Mouse (Mus musculus) embryonic facial prominence, embryonic 14.5 days (tissue): Measurements from ENCODE around the gene Gm42906. TPM values are rescaled to one million over a fixed set of nuclear protein-coding genes. Genes with fewer than 3 reads are reported as not detected.

ENCODE experiments used
- ATAC-seq: fragments of 200-750 bp; cut with Nextera tagmentation; 2 replicates; pipeline ENCODE4 v1.8.0; 2017; ENCODE audit warnings: low read depth, moderate number of reproducible peaks, moderate TSS enrichment
- DNase-seq: peaks from one replicate; pipeline ENCODE4 v3.0.0-alpha.2; 2015; ENCODE audit warnings: low spot score
- H3K27ac ChIP-seq: fragments of 300-500 bp; sonication (generic); replicated peaks from 2 replicates; pipeline ENCODE4 v1.5.1; 2014; ENCODE audit warnings: low read depth, mild to moderate bottlenecking, low read length, moderate library complexity
- H3K27me3 ChIP-seq: fragments of 300-500 bp; sonication (generic); replicated peaks from 2 replicates; pipeline ENCODE4 v1.6.1; 2014; ENCODE audit warnings: low read length; ENCODE audit not compliant: control insufficient read depth, insufficient read depth
- H3K36me3 ChIP-seq: fragments of 300-500 bp; sonication (generic); 2 replicates; pipeline ENCODE4 v1.6.1; 2014; ENCODE audit warnings: low read length, mixed read lengths; ENCODE audit not compliant: control insufficient read depth, insufficient read depth
- H3K4me1 ChIP-seq: fragments of 300-500 bp; sonication (generic); 2 replicates; pipeline ENCODE4 v1.6.1; 2014; ENCODE audit warnings: antibody characterized with exemption, low read length; ENCODE audit not compliant: control insufficient read depth, insufficient read depth
- H3K4me2 ChIP-seq: fragments of 300-500 bp; sonication (generic); 2 replicates; pipeline ENCODE4 v1.6.1; 2014; ENCODE audit warnings: low read depth, mild to moderate bottlenecking, low read length, moderate library complexity, mixed read lengths
- H3K4me3 ChIP-seq: fragments of 300-500 bp; sonication (generic); 2 replicates; pipeline ENCODE4 v1.5.1; 2014; ENCODE audit warnings: low read depth, mild to moderate bottlenecking, low read length
- H3K9ac ChIP-seq: fragments of 300-500 bp; sonication (generic); 2 replicates; pipeline ENCODE4 v1.6.1; 2014; ENCODE audit warnings: low read depth, mild to moderate bottlenecking, low read length, moderate library complexity, mixed read lengths
- H3K9me3 ChIP-seq: fragments of 300-500 bp; sonication (generic); 2 replicates; pipeline ENCODE4 v1.6.1; 2016; ENCODE audit warnings: low read length; ENCODE audit not compliant: control insufficient read depth
- WGBS: fragments of 180-500 bp; shearing (Covaris S2); extraction: QIAGEN DNeasy Blood & Tissue Kit; methylation state at CpG from one replicate; pipeline ENCODE4 v1.1.7; 2014; 5-methylcytosine and 5-hydroxymethylcytosine counted together
- polyA plus RNA-seq: library from polyadenylated mRNA; unstranded; fragments of >200 nt; fragmentation: Nextera tagmentation; extraction: Ambion mirVana; gene quantifications from 2 replicates; pipeline ENCODE4 v1.2.1, GENCODE M21; 2014

Gm42906 gene
- not detected in 2 replicates for polyA plus RNA-seq

DNA sequence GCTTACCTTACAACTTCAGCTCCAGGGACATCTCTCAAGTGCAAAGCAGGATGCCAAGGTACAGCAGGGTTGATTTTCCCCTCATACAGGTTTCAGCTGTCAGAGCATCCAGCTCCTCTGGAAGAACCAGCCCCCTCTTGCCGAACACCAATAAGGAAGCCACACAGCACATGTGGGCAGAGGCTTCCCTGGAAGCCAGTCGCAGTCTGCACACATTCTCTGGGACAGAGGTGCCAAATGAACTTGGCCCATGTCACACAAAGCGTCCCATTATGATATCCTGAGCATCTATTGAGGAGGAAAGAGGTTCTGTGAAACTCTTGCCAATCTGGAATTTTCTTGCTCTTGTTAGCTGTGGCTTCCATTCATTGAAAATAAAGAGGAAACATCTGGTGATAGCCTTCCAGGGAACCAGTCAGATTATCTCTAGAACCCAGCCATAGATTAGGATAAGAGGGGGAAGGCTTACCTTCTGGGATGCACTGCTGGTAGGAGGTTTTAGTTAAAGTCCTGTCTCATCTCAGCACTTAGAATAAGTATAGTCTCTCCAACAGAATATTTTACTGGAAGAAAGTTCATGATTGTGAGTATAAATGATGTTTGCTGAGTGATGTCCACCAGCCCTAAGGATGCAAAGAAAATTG is at the start of gene Gm42906:
Gene Gm42906 (minus strand): TSS at position 51 of the 644 bp plus-strand sequence.
- Histone ChIP-seq H3K27me3 (no peaks in the 10 kb centered on the region), H3K4me3 (no peak within 1 kb of the TSS), H3K9ac (no peak within 1 kb of the TSS), H3K36me3 (no peaks in the 10 kb centered on the region), H3K4me1 (no peaks in the 10 kb centered on the region), H3K9me3 (no peaks in the 10 kb centered on the region), H3K27ac (no peak within 1 kb of the TSS), H3K4me2 (no peak within 1 kb of the TSS)
- WGBS, result 48% methylated on average over 3 of the region's 3 CpGs
- no peak for DNase-seq
- ATAC-seq, result no peak

DNA sequence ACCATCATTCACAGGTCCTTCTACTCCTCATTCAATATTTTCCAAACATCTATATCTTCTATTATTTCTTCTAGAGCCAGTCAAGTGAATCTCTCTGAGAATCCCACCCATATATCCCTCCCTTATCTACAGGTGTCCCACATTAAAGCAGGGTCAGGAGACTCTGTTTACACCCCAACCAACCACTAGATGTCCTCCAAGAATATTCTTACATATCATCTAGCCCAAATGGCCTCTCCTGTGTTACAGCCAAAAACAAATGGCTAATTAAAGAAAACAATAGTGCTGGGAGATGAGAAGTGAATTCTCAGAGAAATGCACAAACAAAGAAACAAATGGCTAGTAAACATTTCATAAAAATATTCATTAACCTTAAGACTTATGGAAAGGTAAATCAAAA is 17.7 kb upstream of the Gm42906 start:
- Histone ChIP-seq H3K9me3 (no peaks in the 10 kb centered on the region), H3K9ac (no peak overlapping the region), H3K4me3 (no peak overlapping the region), H3K4me2 (no peak overlapping the region), H3K27me3 (no peaks in the 10 kb centered on the region), H3K36me3 (no peaks in the 10 kb centered on the region), H3K27ac (no peak overlapping the region), H3K4me1 (no peaks in the 10 kb centered on the region)
- DNase-seq (no peak), ATAC-seq (no peak)

DNA sequence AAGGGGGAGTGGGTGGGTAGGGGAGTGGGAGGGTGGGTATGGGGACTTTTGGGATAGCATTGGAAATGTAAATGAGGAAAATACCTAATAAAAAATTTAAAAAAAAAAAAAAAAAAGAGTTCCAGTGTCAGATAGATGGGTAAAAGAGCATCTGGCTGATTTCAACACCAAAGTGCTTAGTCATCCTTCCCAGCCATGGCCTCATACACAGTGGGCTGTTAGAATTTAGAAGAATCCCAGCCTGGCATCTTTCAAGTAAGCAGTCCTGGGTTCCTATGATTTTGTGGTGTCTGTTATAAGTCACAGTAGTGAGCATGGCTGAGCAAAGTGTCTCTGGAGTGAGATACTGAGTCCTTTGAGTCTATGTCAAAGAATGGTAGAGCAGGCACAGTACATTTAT is 7.1 kb upstream of the Gm42906 start:
- Histone ChIP-seq H3K4me1 (no peaks in the 10 kb centered on the region), H3K9me3 (no peaks in the 10 kb centered on the region), H3K27ac (no peak overlapping the region), H3K4me3 (no peak overlapping the region), H3K4me2 (no peak overlapping the region), H3K36me3 (no peaks in the 10 kb centered on the region), H3K27me3 (no peaks in the 10 kb centered on the region), H3K9ac (no peak overlapping the region)
- DNase-seq (no peak), ATAC-seq (no peak)

GRCm38 (mm10) chr5:151426466-151426865 is 1.5 kb downstream of the Gm42906 start:
- Histone ChIP-seq H3K4me3 (no peak overlapping the region), H3K36me3 (no peaks in the 10 kb centered on the region), H3K27ac (no peak overlapping the region), H3K4me1 (peaks cover 3% of the 10 kb centered on the region; the same call in 1 of the 2 replicates), H3K9ac (no peak overlapping the region), H3K27me3 (no peaks in the 10 kb centered on the region), H3K4me2 (no peak overlapping the region), H3K9me3 (no peaks in the 10 kb centered on the region)
- WGBS, result 59% methylated on average over 3 of the region's 3 CpGs
- DNase-seq (no peak), ATAC-seq (no peak)

DNA sequence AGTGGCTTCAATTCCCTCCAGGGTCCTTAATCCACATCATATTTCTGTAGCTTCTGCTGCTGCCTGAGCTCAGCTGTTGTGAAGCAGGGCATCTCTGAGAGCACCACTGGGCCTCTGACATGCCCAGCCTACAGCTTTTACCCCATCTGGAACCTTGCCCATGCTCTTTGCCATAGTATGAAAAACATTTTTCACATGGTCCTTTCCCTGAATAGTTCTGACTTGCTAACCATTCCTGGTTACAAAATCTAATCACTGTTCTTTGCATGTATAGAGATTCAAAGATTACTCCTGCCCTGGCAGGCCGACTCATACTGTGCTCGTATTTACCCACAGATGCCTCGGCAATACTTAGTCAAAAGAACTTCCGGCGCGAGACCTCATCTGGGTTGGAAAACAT is 5.3 kb downstream of the Gm42906 start:
- WGBS, result 86% methylated on average over 6 of the region's 6 CpGs
- ATAC-seq, result no peak
- no peak overlapping the region for H3K27ac ChIP-seq
- H3K9ac ChIP-seq, result no peak overlapping the region
- H3K4me1 ChIP-seq, result peaks cover 3% of the 10 kb centered on the region; the same call in 1 of the 2 replicates
- H3K4me3 ChIP-seq, result no peak overlapping the region
- no peaks in the 10 kb centered on the region for H3K36me3 ChIP-seq
- H3K9me3 ChIP-seq, result no peaks in the 10 kb centered on the region
- no peaks in the 10 kb centered on the region for H3K27me3 ChIP-seq
- DNase-seq, result peak; percentile 16
- H3K4me2 ChIP-seq, result no peak overlapping the region

DNA sequence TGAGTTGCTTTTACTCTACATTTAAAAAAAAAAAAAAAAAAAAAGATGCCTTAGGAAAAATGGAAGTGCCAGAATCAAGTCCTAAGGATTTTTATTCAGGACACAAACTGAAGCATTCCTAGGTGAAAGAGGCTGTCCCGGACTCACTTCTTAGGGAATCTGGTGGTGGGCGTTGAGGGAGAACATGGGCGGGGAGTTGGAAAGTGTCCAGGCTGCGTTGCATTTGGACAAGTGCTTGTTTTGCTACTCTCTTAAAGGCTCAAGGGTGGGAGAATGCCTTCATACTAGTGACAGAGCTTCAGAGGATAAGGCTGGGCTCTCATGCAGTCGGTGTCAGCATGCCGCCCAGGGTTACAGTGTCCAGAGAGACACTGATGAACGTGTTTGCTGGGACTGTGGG is 6.1 kb downstream of the Gm42906 start:
- DNase-seq, result peak; percentile 16
- H3K4me1 ChIP-seq, result peaks cover 3% of the 10 kb centered on the region; the same call in 1 of the 2 replicates
- 59% methylated on average over 7 of the region's 7 CpGs for WGBS

GRCm38 (mm10) chr5:151418551-151418950 is 9.4 kb downstream of the Gm42906 start:
- H3K4me2 ChIP-seq, result no peak overlapping the region
- no peak overlapping the region for H3K4me3 ChIP-seq
- H3K9ac ChIP-seq, result no peak overlapping the region
- ATAC-seq (no peak), DNase-seq (no peak)
- H3K36me3 ChIP-seq, result no peaks in the 10 kb centered on the region
- H3K27me3 ChIP-seq, result no peaks in the 10 kb centered on the region
- peaks cover 3% of the 10 kb centered on the region; the same call in 1 of the 2 replicates for H3K4me1 ChIP-seq
- 81% methylated on average over 2 of the region's 2 CpGs for WGBS
- H3K9me3 ChIP-seq, result no peaks in the 10 kb centered on the region
- H3K27ac ChIP-seq, result no peak overlapping the region

More for the DNA sequence above, 6.1 kb downstream of the Gm42906 start:
- Histone ChIP-seq H3K4me3 (no peak overlapping the region), H3K9ac (no peak overlapping the region), H3K9me3 (no peaks in the 10 kb centered on the region), H3K27me3 (no peaks in the 10 kb centered on the region), H3K4me2 (no peak overlapping the region), H3K27ac (no peak overlapping the region), H3K36me3 (no peaks in the 10 kb centered on the region)
- ATAC-seq, result no peak

DNA sequence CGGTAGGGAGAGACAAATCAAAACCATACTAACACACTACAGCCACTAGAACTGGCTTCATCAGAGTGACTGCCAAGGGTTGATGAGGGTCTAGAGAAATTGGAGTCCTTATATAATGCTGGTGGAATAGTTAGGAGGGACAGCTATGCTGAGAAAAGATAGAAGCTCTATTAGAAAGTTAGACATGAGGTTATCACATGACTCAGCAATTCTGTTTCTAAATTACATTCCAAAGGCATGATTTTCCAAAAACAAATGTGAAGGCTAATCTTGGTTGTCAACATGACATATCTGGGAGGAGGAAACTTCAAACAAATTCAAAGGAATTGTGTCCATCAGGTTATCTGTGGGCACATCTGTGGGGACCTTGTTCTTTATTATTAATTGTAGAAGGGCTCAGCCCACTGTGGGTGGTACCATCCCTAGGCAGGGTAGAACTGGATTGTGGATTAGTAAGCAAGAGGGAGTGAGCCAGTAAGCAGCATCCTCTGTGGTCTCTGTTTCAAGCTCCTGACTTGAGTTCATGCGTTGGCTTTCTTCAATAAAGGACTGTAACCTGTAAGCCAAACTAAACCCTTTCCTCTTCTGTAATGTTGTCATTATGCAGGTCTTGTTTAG is 10.4 kb downstream of the Gm42906 start:
- peaks cover 10% of the 10 kb centered on the region; the same call in 1 of the 2 replicates for H3K4me1 ChIP-seq
- no peak overlapping the region for H3K4me3 ChIP-seq
- no peaks in the 10 kb centered on the region for H3K36me3 ChIP-seq
- no peak overlapping the region for H3K9ac ChIP-seq
- H3K27me3 ChIP-seq, result no peaks in the 10 kb centered on the region
- ATAC-seq (no peak), DNase-seq (no peak)
- WGBS, result 76% methylated on average over 2 of the region's 2 CpGs
- no peak overlapping the region for H3K4me2 ChIP-seq
- no peak overlapping the region for H3K27ac ChIP-seq
- no peaks in the 10 kb centered on the region for H3K9me3 ChIP-seq

- no peak overlapping the region for H3K27ac ChIP-seq
- WGBS, result 43% methylated on average over 1 of the region's 1 CpGs
- no peaks in the 10 kb centered on the region for H3K27me3 ChIP-seq
- peaks cover 10% of the 10 kb centered on the region; the same call in 1 of the 2 replicates for H3K4me1 ChIP-seq
- H3K4me3 ChIP-seq, result no peak overlapping the region
- no peaks in the 10 kb centered on the region for H3K9me3 ChIP-seq
- H3K9ac ChIP-seq, result no peak overlapping the region
- DNase-seq, result no peak
- H3K4me2 ChIP-seq, result no peak overlapping the region
- H3K36me3 ChIP-seq, result no peaks in the 10 kb centered on the region
- no peak for ATAC-seq
Observed at GRCm38 (mm10) chr5:151416988-151417387, 11.0 kb downstream of the Gm42906 start.
